Mouse (Mus musculus): ENCODE results near the gene Rarres2. TPM values are rescaled to one million over a fixed set of nuclear protein-coding genes. Genes with fewer than 3 reads are reported as not detected.

Gene Rarres2
- polyA plus RNA-seq, 1 experiment from 2014 or later: 2.5 TPM

DNA sequence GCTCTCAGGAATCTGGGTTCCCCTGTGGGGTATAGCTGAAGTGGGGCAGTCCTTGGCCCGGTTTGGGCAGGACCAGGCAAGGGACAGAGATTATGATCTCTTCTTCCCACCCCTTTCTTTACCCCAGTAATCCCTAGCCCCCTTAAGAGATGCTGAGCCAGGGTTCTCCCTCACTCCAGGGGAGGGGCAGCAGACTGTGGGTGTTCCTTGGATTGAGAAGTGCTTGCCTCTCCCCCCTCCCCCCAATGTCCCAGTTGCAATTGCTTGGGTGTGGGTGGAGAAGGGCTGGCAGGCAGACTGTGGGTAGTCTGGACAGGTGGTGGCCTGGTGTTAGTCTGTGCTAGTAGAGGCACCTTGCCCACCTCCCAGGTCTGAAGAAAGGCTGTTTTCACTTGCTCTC is 22.7 kb upstream of the Rarres2 start:
- Histone ChIP-seq H3K36me3 (replicated peaks) (peaks cover 55% of the 10 kb centered on the region), H3K27me3 (replicated peaks; ENCODE audit: low read depth, poor library complexity, severe bottlenecking) (no peaks in the 10 kb centered on the region), H3K27ac (replicated peaks) (peak overlapping the region; percentile 95; the same call in 1 of the 2 replicates), H3K4me3 (peak overlapping the region; percentile 90), H3K4me1 (peaks cover 21% of the 10 kb centered on the region), H3K9me3 (peaks cover 34% of the 10 kb centered on the region)
- DNase-seq (ENCODE audit: low spot score): no peak
- WGBS: 64% methylated on average over 1 of the region's 1 CpGs

DNA sequence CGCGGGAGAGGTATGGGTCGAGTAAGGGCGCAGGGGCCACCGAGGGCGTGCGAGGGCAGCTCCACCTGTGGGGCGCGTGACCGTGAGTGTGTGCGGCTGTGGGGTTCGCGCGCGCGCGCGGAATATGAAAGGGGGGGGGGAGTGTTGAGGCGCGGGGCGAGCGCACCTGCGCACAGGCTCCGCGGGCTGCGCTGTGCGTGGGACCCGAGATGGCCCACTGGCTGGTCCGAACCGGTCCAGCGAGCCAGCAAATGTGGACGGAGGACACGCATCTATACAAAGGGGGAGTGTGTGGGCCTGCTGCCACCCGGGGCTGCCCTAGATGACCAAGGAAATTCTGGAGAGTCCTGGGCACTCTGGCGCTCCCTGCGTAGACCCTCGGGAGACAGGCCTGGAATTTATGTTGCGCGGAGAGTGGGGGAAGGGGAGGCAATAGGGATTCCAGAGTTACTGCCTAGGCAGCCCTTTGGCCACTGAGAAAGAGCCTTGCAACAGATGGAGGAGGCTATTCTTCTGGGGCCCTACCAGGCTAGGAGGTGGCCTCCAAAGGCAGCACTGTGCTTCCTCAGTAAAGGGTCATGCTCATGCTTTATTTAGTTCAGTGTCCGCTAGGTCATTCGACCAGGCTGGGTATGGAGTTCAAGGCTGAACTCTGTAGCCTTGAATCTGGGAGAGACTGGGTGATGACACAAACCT is 21.6 kb upstream of the Rarres2 start:
- Histone ChIP-seq H3K4me1 (peaks cover 26% of the 10 kb centered on the region), H3K27ac (replicated peaks) (peak overlapping the region; percentile 95), H3K4me3 (peak overlapping the region; percentile 90), H3K36me3 (replicated peaks) (peaks cover 45% of the 10 kb centered on the region), H3K27me3 (replicated peaks; ENCODE audit: low read depth, poor library complexity, severe bottlenecking) (no peaks in the 10 kb centered on the region), H3K9me3 (peaks cover 34% of the 10 kb centered on the region)
- WGBS: 1% methylated on average over 41 of the region's 41 CpGs
- DNase-seq (ENCODE audit: low spot score): peak; percentile 73

DNA sequence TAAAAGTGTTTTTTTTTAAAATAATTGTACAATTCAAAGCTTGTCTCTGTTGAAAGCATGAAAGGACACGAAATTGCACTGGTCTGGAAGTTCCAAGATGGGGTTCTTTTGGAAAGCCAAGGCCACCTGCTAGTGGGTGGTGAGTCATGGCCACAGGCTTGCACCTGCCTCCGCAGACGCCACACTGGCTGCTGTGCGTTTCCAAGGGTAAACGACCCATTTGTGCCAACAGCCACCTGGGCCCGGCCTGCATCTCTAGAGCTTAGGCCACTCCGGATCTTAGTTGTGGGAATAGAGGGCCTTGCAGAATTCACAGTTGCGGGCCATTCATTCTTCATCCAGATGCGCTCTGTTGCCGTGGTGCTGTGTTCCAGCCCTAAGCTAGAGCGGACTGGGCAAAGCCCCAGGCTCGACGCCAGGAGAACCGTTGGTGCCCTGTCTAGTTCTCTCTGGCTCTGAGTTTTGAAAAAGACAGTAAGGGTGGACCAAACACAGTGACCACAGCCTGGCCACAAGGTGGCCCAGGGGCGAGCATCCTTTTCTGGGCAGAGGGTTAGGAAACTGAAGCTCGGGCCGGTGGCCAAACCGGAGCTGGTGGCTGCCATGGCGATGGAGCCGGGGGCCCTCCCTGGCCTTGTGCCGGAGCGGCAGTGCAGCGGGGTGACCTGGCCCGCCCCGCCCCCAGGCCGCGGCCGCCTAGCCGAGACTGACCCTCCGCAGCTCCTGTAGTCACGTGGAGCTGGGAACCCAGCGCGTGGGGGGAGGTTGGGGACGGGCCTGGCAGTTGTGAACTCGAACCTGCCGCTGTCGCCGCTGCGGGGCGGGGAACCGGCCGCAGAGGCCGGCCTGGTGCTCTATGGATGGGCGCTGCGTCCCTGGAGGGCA is 20.8 kb upstream of the Rarres2 start, which contains the start of the genes Repin1 and Gm44965:
Gene Repin1, plus strand, starts transcription at position 726 of the 885 bp plus-strand sequence.
Gene Gm44965, plus strand, starts transcription at position 784 of the 885 bp plus-strand sequence.
- H3K9me3 ChIP-seq: peaks cover 30% of the 10 kb centered on the region

DNA sequence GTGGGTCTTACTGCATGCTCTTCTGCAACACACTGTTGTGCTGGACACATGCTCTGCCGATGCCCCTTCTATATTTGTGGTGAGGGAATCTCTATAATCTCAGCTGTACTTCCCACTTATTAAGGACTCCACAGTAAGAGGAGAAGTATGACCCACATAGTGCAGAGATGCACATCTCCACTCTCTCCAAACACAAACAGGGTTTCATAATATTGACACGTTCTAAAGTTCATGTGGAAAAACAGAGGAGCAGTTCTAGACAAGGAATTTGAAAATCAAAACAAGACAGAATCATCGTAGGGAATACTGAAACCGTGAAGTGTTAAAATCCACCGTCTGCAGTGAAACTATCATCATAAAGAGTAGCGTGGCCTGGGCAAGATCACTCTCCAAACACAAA is 19.3 kb upstream of the Rarres2 start:
- H3K36me3 ChIP-seq (replicated peaks): peaks cover 21% of the 10 kb centered on the region
- H3K27ac ChIP-seq (replicated peaks): no peak overlapping the region
- no peak overlapping the region for H3K4me3 ChIP-seq
- peaks cover 30% of the 10 kb centered on the region for H3K4me1 ChIP-seq
- DNase-seq (ENCODE audit: low spot score): no peak
- H3K9me3 ChIP-seq: peaks cover 16% of the 10 kb centered on the region
- 91% methylated on average over 6 of the region's 6 CpGs for WGBS
- no peaks in the 10 kb centered on the region for H3K27me3 ChIP-seq (replicated peaks; ENCODE audit: low read depth, poor library complexity, severe bottlenecking)

More for the DNA sequence above, 20.8 kb upstream of the Rarres2 start, which contains the start of the genes Repin1 and Gm44965:
- Histone ChIP-seq H3K4me3 (peak within 1 kb of the TSS; percentile 90), H3K27me3 (replicated peaks; ENCODE audit: low read depth, poor library complexity, severe bottlenecking) (no peaks in the 10 kb centered on the region), H3K36me3 (replicated peaks) (peaks cover 37% of the 10 kb centered on the region), H3K27ac (replicated peaks) (peak within 1 kb of the TSS; percentile 95), H3K4me1 (peaks cover 30% of the 10 kb centered on the region)
- peak; percentile 95 for DNase-seq (ENCODE audit: low spot score)
- 6% methylated on average over 45 of the region's 45 CpGs for WGBS

DNA sequence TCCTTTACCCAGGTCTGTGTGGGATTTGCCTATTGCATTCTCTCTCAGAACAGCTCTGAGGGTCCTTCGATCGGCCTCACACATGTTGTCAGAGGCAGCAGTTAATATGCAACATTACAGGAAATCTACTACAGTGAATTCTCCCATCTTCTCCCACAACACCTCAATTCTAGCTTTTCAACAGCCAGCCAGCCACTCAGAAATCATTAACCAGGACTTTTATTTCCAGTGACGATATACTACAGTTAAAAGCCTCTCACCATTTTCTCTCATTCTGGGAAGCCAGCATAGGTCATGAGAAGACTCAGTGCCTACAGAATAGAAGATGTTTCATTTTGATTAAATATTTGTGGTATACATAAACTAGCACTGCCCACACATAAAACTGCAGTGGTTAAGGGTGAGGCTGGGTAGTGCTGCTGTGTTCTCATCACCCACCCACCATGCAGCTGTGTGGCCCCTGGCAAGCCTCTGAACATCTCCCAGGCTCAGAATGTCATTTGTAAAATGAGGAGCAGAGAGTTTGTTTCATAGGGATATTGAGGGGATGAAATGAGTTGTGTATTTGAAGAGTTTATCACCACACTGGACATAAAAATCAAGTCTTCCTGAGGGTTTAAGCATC is 18.7 kb upstream of the Rarres2 start:
- no peak for DNase-seq (ENCODE audit: low spot score)
- H3K4me3 ChIP-seq: no peak overlapping the region
- H3K27me3 ChIP-seq (replicated peaks; ENCODE audit: low read depth, poor library complexity, severe bottlenecking): no peaks in the 10 kb centered on the region
- peaks cover 10% of the 10 kb centered on the region for H3K9me3 ChIP-seq
- H3K4me1 ChIP-seq: peaks cover 30% of the 10 kb centered on the region
- no peak overlapping the region for H3K27ac ChIP-seq (replicated peaks)
- WGBS: 92% methylated on average over 3 of the region's 3 CpGs
- peaks cover 16% of the 10 kb centered on the region for H3K36me3 ChIP-seq (replicated peaks)

DNA sequence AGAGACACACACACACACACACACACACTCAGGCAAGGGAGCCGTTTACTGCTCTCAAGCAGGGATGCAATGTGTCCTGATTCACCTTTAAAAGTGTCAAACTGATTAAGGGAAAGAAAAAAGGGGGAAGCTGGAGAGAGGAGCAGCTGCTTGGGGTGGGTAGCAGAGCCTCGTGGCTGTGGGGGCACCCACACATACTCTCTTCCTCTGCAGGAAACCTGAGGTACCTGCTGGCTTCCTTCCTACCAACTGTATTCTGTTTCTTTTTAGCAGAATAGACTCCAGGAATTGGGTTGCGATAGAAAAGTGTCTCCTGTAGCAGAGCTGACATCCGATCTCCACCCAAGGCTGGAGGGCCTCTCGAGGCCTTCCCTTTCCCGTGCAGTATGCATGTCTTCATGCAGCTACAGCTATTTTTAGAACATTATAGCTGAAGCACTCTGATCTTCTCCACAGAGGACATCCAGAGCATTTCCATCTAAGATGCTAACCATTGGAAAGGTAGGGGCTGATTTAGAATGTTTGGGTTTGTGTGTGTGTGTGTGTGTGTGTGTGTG is 16.7 kb upstream of the Rarres2 start, which contains the start of gene Gm45021:
Gene Gm45021, plus strand, starts transcription at position 417 of the 557 bp plus-strand sequence.
- H3K9me3 ChIP-seq: no peaks in the 10 kb centered on the region
- H3K27me3 ChIP-seq (replicated peaks; ENCODE audit: low read depth, poor library complexity, severe bottlenecking): no peaks in the 10 kb centered on the region
- 54% methylated on average over 6 of the region's 6 CpGs for WGBS
- H3K4me3 ChIP-seq: no peak within 1 kb of the TSS
- no peak for DNase-seq (ENCODE audit: low spot score)
- no peak within 1 kb of the TSS for H3K27ac ChIP-seq (replicated peaks)
- peaks cover 18% of the 10 kb centered on the region for H3K4me1 ChIP-seq
- H3K36me3 ChIP-seq (replicated peaks): no peaks in the 10 kb centered on the region

DNA sequence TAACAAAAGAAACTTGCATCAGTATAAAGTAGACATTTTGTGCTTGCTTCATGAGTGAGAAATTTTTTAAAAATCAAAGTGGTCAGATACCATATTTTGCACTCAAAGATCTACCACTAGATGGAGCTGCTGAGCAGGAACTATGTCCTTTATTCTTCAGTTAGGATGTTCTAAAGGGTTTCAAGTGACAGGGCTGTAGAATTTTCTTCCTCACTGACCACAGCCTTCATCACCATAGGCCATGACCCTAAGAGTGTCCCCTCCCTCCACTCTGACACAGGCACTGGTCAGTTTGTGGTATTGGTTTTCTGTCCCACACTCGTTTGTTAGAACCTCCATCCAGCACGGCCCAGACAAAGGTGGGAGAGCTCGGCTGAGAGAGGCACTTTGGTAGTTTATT is 9.4 kb upstream of the Rarres2 start:
- Histone ChIP-seq H3K27ac (replicated peaks) (peak overlapping the region; percentile 51; the same call in 1 of the 2 replicates), H3K36me3 (replicated peaks) (no peaks in the 10 kb centered on the region), H3K9me3 (no peaks in the 10 kb centered on the region), H3K4me1 (peaks cover 8% of the 10 kb centered on the region), H3K27me3 (replicated peaks; ENCODE audit: low read depth, poor library complexity, severe bottlenecking) (no peaks in the 10 kb centered on the region), H3K4me3 (no peak overlapping the region)
- 76% methylated on average over 3 of the region's 3 CpGs for WGBS
- peak; percentile 20 for DNase-seq (ENCODE audit: low spot score)

DNA sequence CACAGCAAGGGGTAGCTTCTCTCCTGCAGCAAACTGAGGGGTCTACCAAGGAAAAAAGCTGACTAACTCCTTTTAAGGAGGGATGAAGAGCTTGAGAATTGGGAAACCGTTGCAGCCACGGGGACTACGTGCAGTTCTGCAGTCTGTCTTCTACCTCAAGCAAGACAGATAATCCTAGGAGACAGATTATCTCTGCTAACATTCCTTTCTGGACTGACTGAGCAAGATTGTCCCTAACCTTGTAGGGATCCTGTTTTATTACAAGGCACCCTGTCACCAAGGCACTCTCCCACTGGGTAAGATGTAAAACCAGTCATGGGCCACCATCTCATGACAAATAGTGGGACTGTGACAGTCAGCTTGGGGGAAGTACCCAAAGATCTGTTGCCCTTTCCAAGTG is 8.7 kb upstream of the Rarres2 start:
- Histone ChIP-seq H3K36me3 (replicated peaks) (no peaks in the 10 kb centered on the region), H3K27ac (replicated peaks) (no peak overlapping the region), H3K9me3 (no peaks in the 10 kb centered on the region), H3K4me3 (no peak overlapping the region), H3K4me1 (peaks cover 8% of the 10 kb centered on the region), H3K27me3 (replicated peaks; ENCODE audit: low read depth, poor library complexity, severe bottlenecking) (no peaks in the 10 kb centered on the region)
- no peak for DNase-seq (ENCODE audit: low spot score)
- 39% methylated on average over 3 of the region's 3 CpGs for WGBS

DNA sequence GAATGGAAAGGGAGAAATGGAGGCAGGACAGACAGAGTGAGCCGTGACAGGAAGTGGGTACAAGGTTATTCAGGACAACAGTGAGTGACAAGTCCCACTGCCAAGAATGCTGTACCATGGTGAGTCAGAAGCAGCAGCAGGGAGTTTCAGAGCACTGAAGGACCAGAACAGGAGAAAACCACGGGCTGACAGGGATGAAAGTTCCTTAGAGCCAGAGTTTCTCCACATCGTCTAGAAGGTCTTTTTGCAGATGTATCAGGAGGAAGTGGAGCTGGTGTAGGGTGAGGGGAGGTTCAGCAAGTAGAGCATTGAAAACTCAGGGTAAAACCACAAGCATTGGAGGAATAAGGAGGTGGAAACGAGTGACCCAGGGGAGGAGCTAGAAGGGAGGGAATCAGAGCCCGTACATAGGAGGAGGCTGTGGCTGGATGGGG is 6.6 kb upstream of the Rarres2 start:
- Histone ChIP-seq H3K4me1 (peaks cover 9% of the 10 kb centered on the region), H3K4me3 (no peak overlapping the region), H3K27ac (replicated peaks) (no peak overlapping the region), H3K36me3 (replicated peaks) (no peaks in the 10 kb centered on the region), H3K27me3 (replicated peaks; ENCODE audit: low read depth, poor library complexity, severe bottlenecking) (no peaks in the 10 kb centered on the region), H3K9me3 (no peaks in the 10 kb centered on the region)
- 46% methylated on average over 5 of the region's 5 CpGs for WGBS
- DNase-seq (ENCODE audit: low spot score): no peak

DNA sequence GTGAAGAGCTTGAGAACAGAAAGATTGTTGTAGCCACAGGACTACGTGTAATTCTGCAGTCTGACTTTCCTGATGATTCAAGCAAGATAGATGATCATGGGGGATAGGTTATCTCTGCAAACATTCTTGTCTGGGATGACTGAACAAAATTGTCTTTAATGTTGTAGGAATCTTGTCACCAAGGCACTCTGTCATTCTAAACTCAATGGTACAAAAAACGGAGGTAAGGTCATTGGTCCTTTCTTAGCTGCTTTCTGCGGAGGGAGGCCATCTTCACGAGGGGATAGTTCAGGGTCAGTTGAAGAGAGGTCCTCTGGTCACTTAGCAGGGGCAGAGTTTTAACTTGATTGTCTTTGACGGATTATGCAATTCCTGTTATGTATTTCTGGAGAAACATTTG is 6.1 kb upstream of the Rarres2 start:
- no peaks in the 10 kb centered on the region for H3K9me3 ChIP-seq
- H3K4me1 ChIP-seq: peaks cover 13% of the 10 kb centered on the region
- DNase-seq (ENCODE audit: low spot score): no peak
- H3K36me3 ChIP-seq (replicated peaks): no peaks in the 10 kb centered on the region
- 71% methylated on average over 5 of the region's 5 CpGs for WGBS
- H3K27me3 ChIP-seq (replicated peaks; ENCODE audit: low read depth, poor library complexity, severe bottlenecking): no peaks in the 10 kb centered on the region
- no peak overlapping the region for H3K27ac ChIP-seq (replicated peaks)
- H3K4me3 ChIP-seq: no peak overlapping the region

DNA sequence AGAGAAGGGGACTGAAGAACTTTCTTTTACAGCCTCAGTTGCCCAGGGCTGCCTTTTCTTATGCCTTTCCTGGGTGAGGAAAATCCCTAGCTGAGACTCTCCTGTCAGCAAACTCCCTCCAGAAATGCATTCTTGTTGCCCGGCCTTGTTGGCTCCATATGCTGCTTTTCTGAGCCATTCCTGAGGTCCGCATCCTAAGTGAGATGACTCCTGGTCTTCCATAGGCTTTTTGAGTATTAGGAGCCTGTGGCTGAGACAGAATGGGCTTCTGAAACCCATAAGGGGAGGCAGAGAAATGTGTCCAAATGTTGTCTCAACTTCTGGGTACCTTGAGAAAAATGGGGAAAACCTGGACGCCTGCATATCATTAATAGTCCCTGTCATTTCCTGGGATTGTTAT is 1.4 kb upstream of the Rarres2 start:
- no peak for DNase-seq (ENCODE audit: low spot score)
- Histone ChIP-seq H3K4me1 (peaks cover 22% of the 10 kb centered on the region), H3K36me3 (replicated peaks) (peaks cover 14% of the 10 kb centered on the region; the same call in 1 of the 2 replicates), H3K27ac (replicated peaks) (no peak overlapping the region), H3K9me3 (no peaks in the 10 kb centered on the region), H3K27me3 (replicated peaks; ENCODE audit: low read depth, poor library complexity, severe bottlenecking) (no peaks in the 10 kb centered on the region), H3K4me3 (no peak overlapping the region)
- WGBS: 75% methylated on average over 3 of the region's 3 CpGs

DNA sequence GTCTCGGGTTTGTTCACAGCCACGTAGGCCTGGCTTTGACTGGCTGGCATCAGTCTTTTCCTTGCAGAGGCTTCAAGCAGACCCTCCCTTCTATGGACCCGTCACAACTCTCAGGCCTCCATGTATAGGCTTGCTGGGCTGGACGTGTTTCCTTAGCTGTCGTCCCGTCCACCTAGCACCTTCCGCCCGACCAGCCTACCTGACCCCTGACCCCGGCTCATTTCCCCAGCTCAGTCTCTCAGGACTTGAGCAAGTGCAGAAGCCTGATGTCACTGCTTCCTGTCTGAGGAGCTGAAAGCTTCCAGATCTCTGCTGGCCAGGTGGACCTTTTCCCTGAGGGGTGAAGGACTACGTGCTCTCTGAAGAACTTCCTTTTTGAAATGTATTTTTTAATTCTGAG is 691 bp upstream of the Rarres2 start:
- Histone ChIP-seq H3K9me3 (no peaks in the 10 kb centered on the region), H3K4me3 (no peak overlapping the region), H3K4me1 (peaks cover 22% of the 10 kb centered on the region), H3K36me3 (replicated peaks) (peaks cover 20% of the 10 kb centered on the region), H3K27ac (replicated peaks) (0 out of 2 replicates have a peak overlapping the region, but pooled peaks have one; percentile 40), H3K27me3 (replicated peaks; ENCODE audit: low read depth, poor library complexity, severe bottlenecking) (no peaks in the 10 kb centered on the region)
- 41% methylated on average over 10 of the region's 10 CpGs for WGBS
- DNase-seq (ENCODE audit: low spot score): peak; percentile 70

All from embryonic facial prominence, embryonic 10.5 days (tissue).